Mouse (Mus musculus): ENCODE results near the gene Ndufb4. TPM values are rescaled to one million over a fixed set of nuclear protein-coding genes. Genes with fewer than 3 reads are reported as not detected.

Ndufb4 gene
- polyA plus RNA-seq, 1 experiment = 131 TPM

- H3K27me3 ChIP-seq (replicated peaks; ENCODE audit: control insufficient read depth, insufficient read depth, low read length) = no peaks in the 10 kb centered on the region
- no peaks in the 10 kb centered on the region; the same call in 1 of the 2 replicates for H3K4me1 ChIP-seq (ENCODE audit: control insufficient read depth, insufficient read depth, low read length)
- H3K36me3 ChIP-seq (ENCODE audit: control insufficient read depth, insufficient read depth, low read length) = no peaks in the 10 kb centered on the region
- TF ChIP-seq POLR2A (IDR thresholded peaks at IDR 0.05; ENCODE audit: low read depth, low read length) (no peak), CTCF (conservative IDR thresholded peaks at IDR 0.05; ENCODE audit: insufficient read depth, insufficient read length, low read depth, low read length) (no peak)
- 52% methylated on average over 10 of the region's 10 CpGs for WGBS
- H3K4me3 ChIP-seq (ENCODE audit: insufficient read depth, low read depth, low read length) = no peak overlapping the region
- no peak for DNase-seq
- no peak overlapping the region for H3K27ac ChIP-seq (ENCODE audit: insufficient read depth, low read depth, low read length)
Measured at GRCm38 (mm10) chr16:37689934-37690333, 35.7 kb upstream of the Ndufb4 start.

- Histone ChIP-seq H3K4me1 (ENCODE audit: control insufficient read depth, insufficient read depth, low read length) (no peaks in the 10 kb centered on the region; the same call in 1 of the 2 replicates), H3K27me3 (replicated peaks; ENCODE audit: control insufficient read depth, insufficient read depth, low read length) (no peaks in the 10 kb centered on the region), H3K4me3 (ENCODE audit: insufficient read depth, low read depth, low read length) (no peak overlapping the region), H3K27ac (ENCODE audit: insufficient read depth, low read depth, low read length) (no peak overlapping the region), H3K36me3 (ENCODE audit: control insufficient read depth, insufficient read depth, low read length) (no peaks in the 10 kb centered on the region)
- DNase-seq = peak; percentile 17
- WGBS = 82% methylated on average over 8 of the region's 8 CpGs
- TF ChIP-seq POLR2A (IDR thresholded peaks at IDR 0.05; ENCODE audit: low read depth, low read length) (no peak), CTCF (conservative IDR thresholded peaks at IDR 0.05; ENCODE audit: insufficient read depth, insufficient read length, low read depth, low read length) (no peak)
Measured at GRCm38 (mm10) chr16:37689251-37689926, 35.1 kb upstream of the Ndufb4 start.

- 69% methylated on average over 2 of the region's 2 CpGs for WGBS
- TF ChIP-seq POLR2A (IDR thresholded peaks at IDR 0.05; ENCODE audit: low read depth, low read length) = no peak
- TF ChIP-seq CTCF (conservative IDR thresholded peaks at IDR 0.05; ENCODE audit: insufficient read depth, insufficient read length, low read depth, low read length) = peak; percentile 44
- H3K4me3 ChIP-seq (ENCODE audit: insufficient read depth, low read depth, low read length) = no peak overlapping the region
Measured at GRCm38 (mm10) chr16:37688181-37688580, 33.9 kb upstream of the Ndufb4 start.

GRCm38 (mm10) chr16:37687301-37687980 is 33.2 kb upstream of the Ndufb4 start:
- Histone ChIP-seq H3K27me3 (replicated peaks; ENCODE audit: control insufficient read depth, insufficient read depth, low read length) (no peaks in the 10 kb centered on the region), H3K4me1 (ENCODE audit: control insufficient read depth, insufficient read depth, low read length) (no peaks in the 10 kb centered on the region; the same call in 1 of the 2 replicates), H3K4me3 (ENCODE audit: insufficient read depth, low read depth, low read length) (no peak overlapping the region), H3K27ac (ENCODE audit: insufficient read depth, low read depth, low read length) (no peak overlapping the region), H3K36me3 (ENCODE audit: control insufficient read depth, insufficient read depth, low read length) (no peaks in the 10 kb centered on the region)
- no peak for DNase-seq
- WGBS = 61% methylated on average over 14 of the region's 14 CpGs
- TF ChIP-seq CTCF (conservative IDR thresholded peaks at IDR 0.05; ENCODE audit: insufficient read depth, insufficient read length, low read depth, low read length) = no peak
- TF ChIP-seq POLR2A (IDR thresholded peaks at IDR 0.05; ENCODE audit: low read depth, low read length) = no peak

More at GRCm38 (mm10) chr16:37688181-37688580, 33.9 kb upstream of the Ndufb4 start:
- no peaks in the 10 kb centered on the region for H3K27me3 ChIP-seq (replicated peaks; ENCODE audit: control insufficient read depth, insufficient read depth, low read length)
- no peak overlapping the region for H3K27ac ChIP-seq (ENCODE audit: insufficient read depth, low read depth, low read length)
- no peaks in the 10 kb centered on the region for H3K36me3 ChIP-seq (ENCODE audit: control insufficient read depth, insufficient read depth, low read length)
- DNase-seq = peak; percentile 20
- no peaks in the 10 kb centered on the region; the same call in 1 of the 2 replicates for H3K4me1 ChIP-seq (ENCODE audit: control insufficient read depth, insufficient read depth, low read length)

- Histone ChIP-seq H3K4me1 (ENCODE audit: control insufficient read depth, insufficient read depth, low read length) (no peaks in the 10 kb centered on the region; the same call in 1 of the 2 replicates), H3K27ac (ENCODE audit: insufficient read depth, low read depth, low read length) (no peak overlapping the region), H3K4me3 (ENCODE audit: insufficient read depth, low read depth, low read length) (no peak overlapping the region), H3K27me3 (replicated peaks; ENCODE audit: control insufficient read depth, insufficient read depth, low read length) (no peaks in the 10 kb centered on the region), H3K36me3 (ENCODE audit: control insufficient read depth, insufficient read depth, low read length) (no peaks in the 10 kb centered on the region)
- DNase-seq = no peak
- WGBS = 89% methylated on average over 12 of the region's 12 CpGs
- TF ChIP-seq POLR2A (IDR thresholded peaks at IDR 0.05; ENCODE audit: low read depth, low read length) = no peak
- no peak for TF ChIP-seq CTCF (conservative IDR thresholded peaks at IDR 0.05; ENCODE audit: insufficient read depth, insufficient read length, low read depth, low read length)
Measured at GRCm38 (mm10) chr16:37686834-37687233, 32.6 kb upstream of the Ndufb4 start.

- TF ChIP-seq CTCF (conservative IDR thresholded peaks at IDR 0.05; ENCODE audit: insufficient read depth, insufficient read length, low read depth, low read length) (no peak), POLR2A (IDR thresholded peaks at IDR 0.05; ENCODE audit: low read depth, low read length) (no peak)
- Histone ChIP-seq H3K4me3 (ENCODE audit: insufficient read depth, low read depth, low read length) (no peak overlapping the region), H3K27ac (ENCODE audit: insufficient read depth, low read depth, low read length) (no peak overlapping the region), H3K27me3 (replicated peaks; ENCODE audit: control insufficient read depth, insufficient read depth, low read length) (no peaks in the 10 kb centered on the region), H3K36me3 (ENCODE audit: control insufficient read depth, insufficient read depth, low read length) (no peaks in the 10 kb centered on the region), H3K4me1 (ENCODE audit: control insufficient read depth, insufficient read depth, low read length) (no peaks in the 10 kb centered on the region; the same call in 1 of the 2 replicates)
- no peak for DNase-seq
- 86% methylated on average over 6 of the region's 6 CpGs for WGBS
Measured at GRCm38 (mm10) chr16:37685946-37686600, 31.8 kb upstream of the Ndufb4 start.

Measured in kidney, adult 2 months (tissue).